Mouse (Mus musculus) midbrain, embryonic 14.5 days (tissue): ENCODE measurements around the gene Rpgr. TPM values are rescaled to one million over a fixed set of nuclear protein-coding genes. Genes with fewer than 3 reads are reported as not detected.

Experiments
- ATAC-seq: fragments of 200-750 bp; cut with Nextera tagmentation; 2 replicates; pipeline ENCODE4 v1.8.0; 2017; ENCODE audit warnings: moderate number of reproducible peaks, moderate library complexity; ENCODE audit not compliant: low FRiP score, low TSS enrichment
- DNase-seq: peaks from one replicate; pipeline ENCODE4 v3.0.0-alpha.2; 2015
- H3K27ac ChIP-seq: fragments of 300-500 bp; sonication (generic); replicated peaks from 2 replicates; pipeline ENCODE4 v1.5.1; 2014; ENCODE audit warnings: mild to moderate bottlenecking, low read depth, low read length, moderate library complexity
- H3K27me3 ChIP-seq: fragments of 300-500 bp; sonication (generic); 2 replicates; pipeline ENCODE4 v1.6.1; 2014; ENCODE audit warnings: low read length, control low read depth, mixed read lengths; ENCODE audit not compliant: control insufficient read depth, insufficient read depth
- H3K36me3 ChIP-seq: fragments of 300-500 bp; sonication (generic); 2 replicates; pipeline ENCODE4 v1.6.1; 2014; ENCODE audit warnings: low read length, control low read depth; ENCODE audit not compliant: control insufficient read depth, insufficient read depth
- H3K4me1 ChIP-seq: fragments of 300-500 bp; sonication (generic); 2 replicates; pipeline ENCODE4 v1.6.1; 2014; ENCODE audit warnings: mild to moderate bottlenecking, antibody characterized with exemption, low read length, control low read depth; ENCODE audit not compliant: control insufficient read depth, insufficient read depth
- H3K4me2 ChIP-seq: fragments of 300-500 bp; sonication (generic); 2 replicates; pipeline ENCODE4 v1.6.1; 2014; ENCODE audit warnings: mild to moderate bottlenecking, low read length, moderate library complexity
- H3K4me3 ChIP-seq: fragments of 300-500 bp; sonication (generic); replicated peaks from 2 replicates; pipeline ENCODE4 v1.5.1; 2014; ENCODE audit warnings: low read depth, low read length
- H3K9ac ChIP-seq: fragments of 300-500 bp; sonication (generic); replicated peaks from 2 replicates; pipeline ENCODE4 v1.6.1; 2014; ENCODE audit warnings: mild to moderate bottlenecking, low read length, moderate library complexity
- H3K9me3 ChIP-seq: fragments of 300-500 bp; sonication (generic); 2 replicates; pipeline ENCODE4 v1.6.1; 2016; ENCODE audit warnings: low read length, control low read depth, mixed read lengths; ENCODE audit not compliant: control insufficient read depth
- WGBS: fragments of 180-500 bp; shearing (Covaris S2); extraction: QIAGEN DNeasy Blood & Tissue Kit; methylation state at CpG from one replicate; pipeline ENCODE4 v1.1.7; 2014; 5-methylcytosine and 5-hydroxymethylcytosine counted together
- polyA plus RNA-seq: library from polyadenylated mRNA; unstranded; fragments of >200 nt; fragmentation: Nextera tagmentation; extraction: Ambion mirVana; gene quantifications from 2 replicates; pipeline ENCODE4 v1.2.1, GENCODE M21; 2014

The Rpgr gene
- polyA plus RNA-seq, 1 experiment from 2014 or later, result 39.6 TPM

DNA sequence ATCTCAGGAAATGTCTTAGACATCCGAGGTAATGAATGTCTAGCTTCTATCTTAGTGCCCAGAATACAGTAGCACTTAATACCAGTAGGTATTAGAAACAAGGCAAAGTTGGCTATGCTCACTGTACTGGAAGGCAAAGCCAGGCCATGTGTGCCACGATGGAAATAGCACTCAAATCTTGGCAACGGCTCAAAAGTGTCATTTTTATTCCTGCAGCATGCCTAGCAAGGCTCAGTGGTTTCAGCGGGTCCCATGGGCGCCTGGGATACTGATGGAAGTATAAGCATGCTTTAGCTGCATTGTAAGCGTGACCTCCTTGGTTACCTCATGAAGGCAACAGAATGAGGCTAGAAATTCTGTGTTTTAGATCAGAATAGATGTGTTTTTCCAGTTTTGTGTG, 2.6 kb upstream of the Rpgr start:
- ATAC-seq (no peak), DNase-seq (peak; percentile 11)
- H3K9ac ChIP-seq, result no peak overlapping the region
- no peak overlapping the region for H3K27ac ChIP-seq
- no peak overlapping the region for H3K4me2 ChIP-seq
- H3K36me3 ChIP-seq, result no peaks in the 10 kb centered on the region
- peaks cover 4% of the 10 kb centered on the region; the same call in 1 of the 2 replicates for H3K4me1 ChIP-seq
- no peaks in the 10 kb centered on the region for H3K27me3 ChIP-seq
- no peaks in the 10 kb centered on the region for H3K9me3 ChIP-seq
- WGBS, result 71% methylated on average over 6 of the region's 6 CpGs
- H3K4me3 ChIP-seq, result no peak overlapping the region

DNA sequence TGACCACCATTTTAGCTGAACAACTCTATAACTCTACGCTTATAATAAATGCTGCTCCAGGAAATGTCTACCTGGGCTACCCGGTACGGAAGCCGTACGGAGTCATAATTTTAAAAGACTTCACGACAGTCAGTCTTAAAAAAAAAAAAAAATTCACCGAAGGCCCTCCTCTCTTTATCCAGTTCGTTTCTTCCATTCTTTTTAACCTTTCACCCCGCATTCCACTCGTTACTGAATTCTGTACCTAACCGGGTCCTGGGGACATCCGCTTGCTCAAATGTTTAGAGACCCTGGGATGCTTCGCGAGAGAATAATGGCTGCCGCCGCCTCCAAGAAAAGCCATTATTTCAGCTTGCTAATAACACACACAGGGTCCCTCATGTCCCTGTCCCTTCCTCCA, 748 bp downstream of the Rpgr start:
- WGBS, result 27% methylated on average over 16 of the region's 16 CpGs
- Histone ChIP-seq H3K27me3 (no peaks in the 10 kb centered on the region), H3K4me1 (peaks cover 4% of the 10 kb centered on the region; the same call in 1 of the 2 replicates), H3K4me3 (peak overlapping the region; percentile 50), H3K4me2 (peak overlapping the region; percentile 58), H3K9me3 (no peaks in the 10 kb centered on the region), H3K36me3 (no peaks in the 10 kb centered on the region), H3K27ac (peak overlapping the region; percentile 83), H3K9ac (peak overlapping the region; percentile 64)
- DNase-seq (peak; percentile 71), ATAC-seq (peak; percentile 5)

DNA sequence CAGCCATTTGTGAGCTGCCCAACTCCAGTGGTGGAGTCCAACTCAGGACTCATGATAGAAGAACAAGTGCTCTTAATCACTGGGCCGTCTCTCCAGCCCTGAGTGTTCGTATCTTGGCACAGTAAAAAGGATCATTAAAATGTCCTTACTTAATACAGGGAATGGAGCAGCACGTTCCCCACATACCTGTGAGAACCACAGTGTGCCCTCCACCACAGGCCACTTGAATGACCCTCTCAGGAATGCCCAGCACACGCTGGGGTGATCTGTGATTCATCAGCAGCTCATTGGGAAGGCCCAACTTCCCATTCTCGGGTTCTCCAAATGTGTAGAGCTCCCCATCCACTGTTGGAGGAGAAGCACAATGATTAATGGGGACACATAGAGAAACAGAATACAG, 10.8 kb downstream of the Rpgr start:
- Histone ChIP-seq H3K9ac (no peak overlapping the region), H3K4me2 (no peak overlapping the region), H3K27me3 (no peaks in the 10 kb centered on the region), H3K4me1 (no peaks in the 10 kb centered on the region), H3K4me3 (no peak overlapping the region), H3K27ac (no peak overlapping the region), H3K36me3 (peaks cover 20% of the 10 kb centered on the region; the same call in 1 of the 2 replicates), H3K9me3 (no peaks in the 10 kb centered on the region)
- no peak for DNase-seq
- 83% methylated on average over 5 of the region's 5 CpGs for WGBS
- ATAC-seq, result no peak

DNA sequence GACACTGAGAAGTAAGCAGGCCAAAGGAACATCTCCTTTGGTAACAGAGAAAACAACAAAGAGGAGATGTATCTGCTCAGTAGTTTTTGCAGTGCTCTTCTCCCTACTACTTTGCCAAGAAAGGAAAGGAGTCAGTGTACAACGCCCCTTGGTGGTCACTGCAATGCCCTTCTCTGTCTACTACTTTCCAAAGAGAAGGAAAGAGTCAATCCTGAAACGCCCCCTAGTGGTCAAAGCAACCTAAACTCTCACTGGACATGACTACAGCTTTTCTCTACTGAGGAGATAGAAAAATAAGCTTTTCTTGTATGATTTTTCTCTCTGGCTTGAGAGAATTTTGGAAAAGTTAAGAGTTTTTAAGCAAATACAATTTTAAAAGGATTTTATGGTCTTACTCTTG, 15.4 kb downstream of the Rpgr start:
- WGBS, result 20% methylated on average over 2 of the region's 2 CpGs
- no peaks in the 10 kb centered on the region for H3K27me3 ChIP-seq

DNA sequence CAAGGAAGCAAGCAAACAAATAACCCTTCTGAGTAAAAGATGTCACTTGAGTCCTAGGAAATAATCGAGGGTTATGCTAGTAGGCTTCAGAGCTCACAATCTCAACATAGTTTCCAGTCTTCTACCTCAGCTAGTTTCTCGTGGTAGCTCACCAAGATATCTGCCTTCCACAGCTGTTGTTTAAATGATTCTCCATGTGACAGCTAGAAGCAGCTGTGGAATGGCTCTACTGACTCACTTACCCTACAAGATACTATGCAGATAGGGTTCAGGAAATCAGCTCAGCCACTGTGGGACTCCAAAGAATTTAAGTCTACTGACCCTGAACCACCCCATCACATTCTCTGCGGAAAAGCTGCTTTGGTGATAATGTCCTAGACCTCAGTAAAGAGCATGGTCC, 64.3 kb downstream of the Rpgr start:
- H3K9me3 ChIP-seq, result no peaks in the 10 kb centered on the region
- 53% methylated on average over 3 of the region's 3 CpGs for WGBS
- ATAC-seq, result no peak

More for the DNA sequence above, 15.4 kb downstream of the Rpgr start:
- ATAC-seq (no peak), DNase-seq (peak; percentile 71)
- Histone ChIP-seq H3K4me2 (no peak overlapping the region), H3K9ac (no peak overlapping the region), H3K36me3 (0 out of 2 replicates have a peak, but pooled peaks cover 6% of the 10 kb centered on the region), H3K9me3 (no peaks in the 10 kb centered on the region), H3K27ac (no peak overlapping the region), H3K4me1 (no peaks in the 10 kb centered on the region), H3K4me3 (no peak overlapping the region)

DNA sequence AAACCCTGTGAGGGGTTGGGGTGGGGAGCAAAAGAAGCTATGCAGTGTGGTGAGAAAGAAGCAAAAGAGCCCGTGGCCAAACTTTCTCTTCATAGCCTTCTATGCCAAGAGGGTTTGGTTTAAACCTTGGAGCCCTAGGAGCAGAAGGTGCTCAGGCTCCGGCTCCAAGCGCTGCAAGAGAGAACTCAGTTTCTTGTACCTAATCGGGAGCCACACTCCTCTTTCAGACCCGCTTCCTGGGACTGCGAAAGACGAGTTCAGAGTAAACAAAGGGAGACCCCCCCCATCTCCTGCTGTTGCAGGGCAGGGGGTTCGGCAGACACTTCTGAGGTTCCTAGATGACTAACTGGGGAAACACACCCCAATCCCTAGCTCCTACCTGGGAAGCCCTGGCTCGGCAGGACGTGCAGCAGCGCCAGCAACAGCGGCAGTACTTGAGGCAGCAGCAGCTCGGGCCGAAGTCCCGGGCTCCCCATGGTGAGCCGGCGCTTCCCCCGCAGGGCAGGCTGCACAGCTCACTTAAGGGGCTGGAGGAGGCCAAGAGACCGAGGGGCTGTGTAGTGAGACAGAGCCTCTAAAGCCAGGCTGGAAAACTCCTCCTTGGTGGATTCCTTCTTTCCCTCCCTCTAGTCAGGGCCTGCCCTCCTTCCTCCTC, 99.5 kb downstream of the Rpgr start, which contains the start of gene Srpx:
Gene Srpx, minus strand, starts transcription at position 645 of the 655 bp plus-strand sequence.
- no peaks in the 10 kb centered on the region for H3K9me3 ChIP-seq
- H3K4me2 ChIP-seq, result peak within 1 kb of the TSS; percentile 55
- DNase-seq (peak; percentile 50), ATAC-seq (peak; percentile 34; the same call in 1 of the 2 replicates)
- H3K36me3 ChIP-seq, result no peaks in the 10 kb centered on the region
- WGBS, result 23% methylated on average over 19 of the region's 19 CpGs
- no peaks in the 10 kb centered on the region for H3K27me3 ChIP-seq
- H3K27ac ChIP-seq, result no peak within 1 kb of the TSS
- H3K4me3 ChIP-seq, result peak within 1 kb of the TSS; percentile 28
- H3K9ac ChIP-seq, result peak within 1 kb of the TSS; percentile 43; the same call in 1 of the 2 replicates
- no peaks in the 10 kb centered on the region for H3K4me1 ChIP-seq

More for the DNA sequence above, 64.3 kb downstream of the Rpgr start:
- Histone ChIP-seq H3K9ac (no peak overlapping the region), H3K27me3 (no peaks in the 10 kb centered on the region), H3K27ac (no peak overlapping the region), H3K4me1 (no peaks in the 10 kb centered on the region), H3K4me3 (no peak overlapping the region), H3K36me3 (no peaks in the 10 kb centered on the region), H3K4me2 (no peak overlapping the region)
- DNase-seq, result no peak

DNA sequence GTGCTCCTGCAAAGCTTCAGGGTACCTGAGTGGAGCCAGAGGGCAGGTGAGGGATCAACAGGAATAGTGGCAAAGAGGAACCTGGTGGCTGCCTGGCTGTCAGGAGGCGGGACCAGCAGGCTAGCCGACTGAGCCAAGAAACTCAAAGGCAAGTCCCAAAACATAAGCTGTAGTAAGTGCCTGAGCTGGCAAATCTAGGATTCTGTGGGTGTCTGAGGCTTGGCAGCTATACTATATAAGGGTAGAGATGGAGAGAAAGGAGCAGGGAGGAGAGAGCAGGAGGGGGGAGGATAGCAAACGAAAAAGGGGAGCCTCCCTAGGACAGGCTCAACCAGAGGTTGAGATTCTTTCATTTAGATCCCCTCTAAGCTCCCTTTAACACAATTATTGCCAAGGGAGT, 100.9 kb downstream of the Rpgr start:
- no peak overlapping the region for H3K27ac ChIP-seq
- no peaks in the 10 kb centered on the region for H3K36me3 ChIP-seq
- 50% methylated on average over 3 of the region's 3 CpGs for WGBS
- no peaks in the 10 kb centered on the region for H3K4me1 ChIP-seq
- no peaks in the 10 kb centered on the region for H3K27me3 ChIP-seq
- H3K4me2 ChIP-seq, result no peak overlapping the region
- DNase-seq (no peak), ATAC-seq (no peak)
- H3K9me3 ChIP-seq, result no peaks in the 10 kb centered on the region
- H3K9ac ChIP-seq, result no peak overlapping the region
- H3K4me3 ChIP-seq, result no peak overlapping the region

DNA sequence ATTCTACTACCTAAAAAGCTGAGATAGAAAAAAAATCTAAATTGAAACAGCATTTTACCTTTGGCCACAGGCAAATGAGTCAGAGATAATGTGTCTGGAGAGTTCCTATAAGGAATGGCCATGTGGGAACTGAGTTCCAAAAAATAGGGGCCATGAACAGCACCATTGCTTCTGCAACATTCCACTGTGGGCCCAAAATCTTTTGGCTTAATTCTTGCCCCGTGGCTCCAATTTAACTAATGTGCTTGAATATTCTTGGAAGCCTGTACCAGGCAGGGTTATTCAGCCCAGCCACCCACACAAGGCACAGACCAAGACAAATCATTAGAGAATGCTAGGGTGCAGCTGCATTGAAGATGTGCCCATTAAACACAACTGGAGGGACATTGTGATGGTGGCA, 106.0 kb downstream of the Rpgr start:
- DNase-seq (no peak), ATAC-seq (no peak)
- WGBS, result 70% methylated on average over 1 of the region's 1 CpGs
- H3K36me3 ChIP-seq, result no peaks in the 10 kb centered on the region
- H3K9ac ChIP-seq, result no peak overlapping the region
- no peak overlapping the region for H3K27ac ChIP-seq
- H3K27me3 ChIP-seq, result no peaks in the 10 kb centered on the region
- H3K4me3 ChIP-seq, result no peak overlapping the region
- H3K4me2 ChIP-seq, result no peak overlapping the region
- no peaks in the 10 kb centered on the region for H3K9me3 ChIP-seq
- H3K4me1 ChIP-seq, result no peaks in the 10 kb centered on the region

DNA sequence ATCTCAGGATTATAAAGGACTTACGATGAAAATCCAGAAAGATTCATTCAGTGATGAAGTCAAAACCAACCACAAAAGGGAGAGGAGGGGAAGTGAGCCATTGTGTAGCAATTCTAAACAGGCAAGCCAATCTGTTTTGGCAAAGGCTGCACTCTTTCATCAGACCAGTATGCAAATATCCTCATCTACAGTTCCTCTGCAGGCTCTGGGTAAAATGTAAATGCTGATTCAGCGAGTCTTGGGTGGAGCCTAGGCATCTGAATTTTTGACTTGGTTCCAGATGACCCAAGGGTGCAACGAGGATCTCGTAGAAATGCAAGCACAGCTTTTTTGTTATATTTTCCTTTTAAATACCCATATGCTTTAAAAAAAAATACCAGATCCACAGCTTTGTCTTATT, 108.2 kb downstream of the Rpgr start:
- ATAC-seq, result no peak

More for the DNA sequence above, 108.2 kb downstream of the Rpgr start:
- H3K4me3 ChIP-seq, result no peak overlapping the region
- no peaks in the 10 kb centered on the region for H3K4me1 ChIP-seq
- H3K36me3 ChIP-seq, result no peaks in the 10 kb centered on the region
- DNase-seq, result no peak
- WGBS, result 60% methylated on average over 4 of the region's 4 CpGs
- no peak overlapping the region for H3K27ac ChIP-seq
- no peak overlapping the region for H3K4me2 ChIP-seq
- no peaks in the 10 kb centered on the region for H3K9me3 ChIP-seq
- H3K27me3 ChIP-seq, result no peaks in the 10 kb centered on the region
- no peak overlapping the region for H3K9ac ChIP-seq
